Mouse (Mus musculus): ENCODE measurements around the gene Coro1b.

DNA sequence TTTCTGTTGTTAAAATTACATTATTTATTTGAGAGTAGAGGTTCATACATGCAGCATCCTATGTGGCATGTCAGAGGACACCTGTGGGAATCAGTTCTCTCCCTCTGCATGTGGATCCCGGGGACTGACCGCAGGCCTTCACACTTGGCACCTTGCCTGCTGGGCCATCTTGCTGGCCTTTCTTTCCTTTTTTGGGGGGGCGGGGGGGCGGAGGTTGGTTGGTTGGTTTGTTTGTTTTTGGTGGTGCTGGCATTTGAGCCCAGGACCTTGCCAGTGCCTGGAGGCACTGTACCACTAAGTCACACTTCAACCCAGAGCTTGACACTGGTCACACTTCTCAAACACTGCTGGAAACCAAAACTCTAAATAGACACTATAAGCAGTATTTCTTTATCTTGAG lies 14.1 kb upstream of the Coro1b start:
- TF ChIP-seq POLR2A (IDR thresholded peaks at IDR 0.05; ENCODE audit: insufficient read length, low read depth) (no peak), MAX (IDR thresholded peaks at IDR 0.05; ENCODE audit: low read depth) (no peak), USF1 (IDR thresholded peaks at IDR 0.05; ENCODE audit: low read depth) (no peak), TCF12 (IDR thresholded peaks at IDR 0.05; ENCODE audit: insufficient read depth, poor library complexity, severe bottlenecking) (no peak), MYOG (IDR thresholded peaks at IDR 0.05; ENCODE audit: control insufficient read depth in 1 of 3, insufficient read depth in 1 of 3, insufficient read length in 2 of 3, low read depth in 2 of 3) (no peak), MYOD1 (IDR thresholded peaks at IDR 0.05; ENCODE audit: control insufficient read depth in 1 of 3, insufficient read length in 2 of 3, low read depth in 2 of 3) (no peak), E2F4 (IDR thresholded peaks at IDR 0.05; ENCODE audit: insufficient read depth) (no peak), POLR2AphosphoS2 (IDR thresholded peaks at IDR 0.05; ENCODE audit: insufficient read length, low read depth) (no peak), SRF (IDR thresholded peaks at IDR 0.05; ENCODE audit: control insufficient read depth, insufficient read length, low read depth) (no peak), TCF3 (IDR thresholded peaks at IDR 0.05; ENCODE audit: insufficient read length, low read depth) (no peak), CEBPB (IDR thresholded peaks at IDR 0.05; ENCODE audit: insufficient read depth, poor library complexity, severe bottlenecking) (no peak), REST (IDR thresholded peaks at IDR 0.05; ENCODE audit: insufficient read depth, insufficient read length) (no peak)

All from myocyte (in vitro differentiated cells).